Mouse (Mus musculus) kidney, postnatal 25 days (tissue): Measurements from ENCODE around the gene Rgsl1.
A peak's percentile ranks its signal among the peaks of the same experiment; 100 is the strongest.
"Not testable (repeated sequence)": the region's sequence is repeated elsewhere in the genome, so short reads cannot be mapped to it uniquely, and the experiment has no call there.

Experiments
- DNase-seq, 2 experiments: peaks; one replicate each; pipeline ENCODE4 v3.0.0; 2021; ENCODE audit warnings: mixed read lengths in 2 of 2

Gene Rgsl1

GRCm38 (mm10) chr1:153775174-153775573 lies 68.8 kb downstream of the Rgsl1 start:
- DNase-seq: no peak

GRCm38 (mm10) chr1:153770776-153771167 lies 73.2 kb downstream of the Rgsl1 start:
- DNase-seq: no peak

- no peak for DNase-seq
These were observed 73.8 kb downstream of the Rgsl1 start for GRCm38 (mm10) chr1:153769998-153770775.

- DNase-seq: not testable (repeated sequence)
These were observed 74.4 kb downstream of the Rgsl1 start for GRCm38 (mm10) chr1:153769571-153769970.

- DNase-seq: no peak
These were observed 75.5 kb downstream of the Rgsl1 start for GRCm38 (mm10) chr1:153768465-153768864.

GRCm38 (mm10) chr1:153767281-153767680 lies 76.7 kb downstream of the Rgsl1 start:
- no peak for DNase-seq

GRCm38 (mm10) chr1:153766298-153766697 lies 77.6 kb downstream of the Rgsl1 start:
- no peak for DNase-seq

GRCm38 (mm10) chr1:153764136-153764535 lies 79.8 kb downstream of the Rgsl1 start:
- no peak for DNase-seq

- peak in 1 of 2 experiments; percentile 31 for DNase-seq
These were observed 90.0 kb downstream of the Rgsl1 start for GRCm38 (mm10) chr1:153753725-153754464.

- peak in 1 of 2 experiments; percentile 29 for DNase-seq
These were observed 91.4 kb downstream of the Rgsl1 start for GRCm38 (mm10) chr1:153752521-153752920.

- DNase-seq: peak; percentile 25 to 49
These were observed 92.1 kb downstream of the Rgsl1 start for GRCm38 (mm10) chr1:153751763-153752301.

GRCm38 (mm10) chr1:153750054-153750453 lies 93.9 kb downstream of the Rgsl1 start:
- DNase-seq: no peak

GRCm38 (mm10) chr1:153749211-153749801 lies 94.6 kb downstream of the Rgsl1 start, which contains the start of gene Rnasel:
TSS of gene Rnasel (plus strand) at chr1:153749426.
- DNase-seq: peak; percentile 71 to 72

GRCm38 (mm10) chr1:153748549-153748948 lies 95.4 kb downstream of the Rgsl1 start:
- peak; percentile 77 to 79 for DNase-seq

GRCm38 (mm10) chr1:153747861-153748530 lies 95.9 kb downstream of the Rgsl1 start:
- DNase-seq: peak in 1 of 2 experiments; percentile 30

- peak; percentile 65 to 79 for DNase-seq
These were observed 97.2 kb downstream of the Rgsl1 start for GRCm38 (mm10) chr1:153746728-153747127.

GRCm38 (mm10) chr1:153746119-153746670 lies 97.7 kb downstream of the Rgsl1 start:
- DNase-seq: peak in 1 of 2 experiments; percentile 23

GRCm38 (mm10) chr1:153742374-153743155 lies 101.4 kb downstream of the Rgsl1 start:
- DNase-seq: peak; percentile 79 to 90

- DNase-seq: no peak
These were observed 102.2 kb downstream of the Rgsl1 start for GRCm38 (mm10) chr1:153741551-153742316.

GRCm38 (mm10) chr1:153740775-153741400 lies 103.1 kb downstream of the Rgsl1 start:
- DNase-seq: no peak
